ENCODE assay signal across 16 mouse cellular contexts in the genomic region with DNA sequence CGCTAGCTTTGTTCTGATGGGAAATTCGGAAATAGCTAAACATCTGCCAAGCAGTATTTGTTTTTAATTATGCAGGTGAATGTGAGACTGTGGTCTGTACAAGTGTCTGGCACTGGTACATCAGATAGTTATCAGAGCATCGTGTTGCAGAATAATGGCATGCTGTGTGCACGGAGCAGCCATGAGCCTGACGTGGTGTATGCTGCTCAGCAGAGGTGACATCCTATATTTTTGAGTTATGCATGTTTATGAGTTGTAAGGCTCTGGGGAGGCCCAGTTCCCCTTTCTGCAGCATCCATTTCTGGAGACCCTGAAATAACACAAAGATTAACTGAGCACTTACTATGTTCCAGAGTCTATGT.
"Had no signal": no experiment of that assay in that cellular context is flagged by ENCODE, and none has a peak within 500 bp of the region (broad histone marks: within the 10 kb centered on the region; RNA-seq: fewer than 3 reads in every experiment).

No protein-coding gene starts in this region.

- H3K27me3 ChIP-seq: lung, embryonic 15.5 days; midbrain, embryonic 13.5 days; midbrain, embryonic 15.5 days; neural tube, embryonic 12.5 days had no signal

- H3K27ac ChIP-seq: lung, embryonic 15.5 days; macrophage; midbrain, embryonic 13.5 days; midbrain, embryonic 15.5 days; neural tube, embryonic 12.5 days had no signal

- ATAC-seq: lung, postnatal 0 days; midbrain, embryonic 13.5 days; midbrain, embryonic 15.5 days had no signal

- H3K4me2 ChIP-seq: lung, embryonic 15.5 days; midbrain, embryonic 11.5 days; midbrain, embryonic 13.5 days; midbrain, embryonic 15.5 days; neural tube, embryonic 12.5 days had no signal

- H3K9ac ChIP-seq: lung, embryonic 15.5 days; midbrain, embryonic 13.5 days; midbrain, embryonic 15.5 days; neural tube, embryonic 12.5 days had no signal

- H3K4me1 ChIP-seq: lung, embryonic 15.5 days; megakaryocyte, embryonic 14.5 days; midbrain, embryonic 13.5 days; midbrain, embryonic 15.5 days; neural tube, embryonic 12.5 days had no signal

- H3K4me3 ChIP-seq: lung, embryonic 15.5 days; megakaryocyte, embryonic 14.5 days; midbrain, embryonic 13.5 days; midbrain, embryonic 15.5 days; neural tube, embryonic 12.5 days had no signal

- DNase-seq: lung, adult 2 months; lung, postnatal 14 days; lung, postnatal 36 days; right cerebral cortex, postnatal 14 days; spleen, adult 18-20 months; thymus, adult 18-20 months; thymus, postnatal 14 days; thymus, postnatal 36 days had no signal

- H3K9me3 ChIP-seq: lung, embryonic 15.5 days; midbrain, embryonic 13.5 days; midbrain, embryonic 15.5 days; neural tube, embryonic 12.5 days had no signal

- H3K36me3 ChIP-seq: lung, embryonic 15.5 days; midbrain, embryonic 13.5 days; midbrain, embryonic 15.5 days; neural tube, embryonic 12.5 days had no signal
